8 mouse cellular contexts compared by ENCODE assay signal in genomic region chr17:27825539-27825938, GRCm38 (mm10). TPM values are rescaled to one million over a fixed set of nuclear protein-coding genes. Genes with fewer than 3 reads are reported as not detected.
DNase-seq lines count a peak whose midpoint lies in the region; ATAC-seq and TF ChIP-seq lines count a peak whose summit lies in the region.

No protein-coding gene starts in this region.

- peak overlapping the region; percentile 75 for H3K4me2 ChIP-seq in kidney, embryonic 16.5 days (replicated peaks; ENCODE audit: low read depth, low read length)
- H3K4me2 ChIP-seq in liver, embryonic 14.5 days (ENCODE audit: low read depth): peak overlapping the region; percentile 62
- H3K4me2 ChIP-seq in forebrain, postnatal 0 days (ENCODE audit: low read depth): no peak overlapping the region

- TF ChIP-seq EP300 in liver, embryonic 14.5 days (IDR thresholded peaks at IDR 0.05; ENCODE audit: low read depth): no peak

- peaks cover 18% of the 10 kb centered on the region for H3K4me1 ChIP-seq in kidney, embryonic 16.5 days (ENCODE audit: insufficient read depth, low read length)
- H3K4me1 ChIP-seq in kidney, adult 2 months (ENCODE audit: control insufficient read depth, insufficient read depth, low read length): peaks cover 7% of the 10 kb centered on the region; the same call in 1 of the 2 replicates
- H3K4me1 ChIP-seq in bone marrow, adult 2 months (ENCODE audit: control insufficient read depth, insufficient read depth, low read length): peaks cover 2% of the 10 kb centered on the region; the same call in 1 of the 2 replicates
- H3K4me1 ChIP-seq in liver, embryonic 14.5 days (replicated peaks; ENCODE audit: control insufficient read depth in 2 of 2, insufficient read depth in 2 of 2, low read length in 1 of 2): peaks cover 33 to 39% of the 10 kb centered on the region in 2 experiments
- peaks cover 7% of the 10 kb centered on the region; the same call in 1 of the 2 replicates for H3K4me1 ChIP-seq in forebrain, postnatal 0 days (ENCODE audit: insufficient read depth)

- H3K27ac ChIP-seq in kidney, embryonic 16.5 days (ENCODE audit: low read length): 0 out of 2 replicates have a peak overlapping the region, but pooled peaks have one; percentile 87
- H3K27ac ChIP-seq in kidney, adult 2 months (ENCODE audit: insufficient read depth, low read depth, low read length): no peak overlapping the region
- peak overlapping the region; percentile 88 for H3K27ac ChIP-seq in bone marrow, adult 2 months (ENCODE audit: control insufficient read depth, insufficient read depth, low read depth, low read length, poor library complexity)
- H3K27ac ChIP-seq in liver, embryonic 14.5 days: peak overlapping the region; percentile 58
- no peak overlapping the region for H3K27ac ChIP-seq in forebrain, postnatal 0 days (ENCODE audit: low read depth, low read length)

- H3K36me3 ChIP-seq in kidney, embryonic 16.5 days (ENCODE audit: insufficient read depth, low read length): no peaks in the 10 kb centered on the region
- H3K36me3 ChIP-seq in kidney, adult 2 months (ENCODE audit: control insufficient read depth, insufficient read depth, low read length): no peaks in the 10 kb centered on the region
- H3K36me3 ChIP-seq in liver, embryonic 14.5 days (replicated peaks; ENCODE audit: control insufficient read depth, insufficient read depth, low read depth): no peaks in the 10 kb centered on the region
- no peaks in the 10 kb centered on the region for H3K36me3 ChIP-seq in forebrain, postnatal 0 days (ENCODE audit: insufficient read depth)

- DNase-seq in kidney, adult 2 months: no peak
- peak; percentile 59 for DNase-seq in CD4-positive, CD25-positive, alpha-beta regulatory T cell, adult 2 months (ENCODE audit: low read depth, low spot score)
- DNase-seq in liver, embryonic 14.5 days (ENCODE audit: low read depth in 3 of 3, low spot score in 3 of 3): no peak
- no peak for DNase-seq in testis, postnatal 10 days (ENCODE audit: low spot score)
- no peak for DNase-seq in forebrain, postnatal 0 days

- no peak for TF ChIP-seq CTCF in kidney, adult 2 months (conservative IDR thresholded peaks at IDR 0.05; ENCODE audit: insufficient read depth, insufficient read length, low read depth, low read length)
- no peak for TF ChIP-seq CTCF in bone marrow, adult 2 months (IDR thresholded peaks at IDR 0.05; ENCODE audit: control insufficient read depth, insufficient read depth, low read length)
- TF ChIP-seq CTCF in liver, embryonic 14.5 days (IDR thresholded peaks at IDR 0.05; ENCODE audit: low read depth): no peak
- no peak for TF ChIP-seq CTCF in forebrain, postnatal 0 days (IDR thresholded peaks at IDR 0.05; ENCODE audit: low read depth)

- no peaks in the 10 kb centered on the region for H3K27me3 ChIP-seq in kidney, embryonic 16.5 days (ENCODE audit: insufficient read depth, low read length)
- H3K27me3 ChIP-seq in kidney, adult 2 months (replicated peaks; ENCODE audit: control insufficient read depth, insufficient read depth, low read length): no peaks in the 10 kb centered on the region
- no peaks in the 10 kb centered on the region for H3K27me3 ChIP-seq in liver, embryonic 14.5 days (ENCODE audit: control insufficient read depth, insufficient read depth, low read length)
- H3K27me3 ChIP-seq in forebrain, postnatal 0 days (ENCODE audit: insufficient read depth, low read length): no peaks in the 10 kb centered on the region; the same call in 1 of the 2 replicates

- H3K9me3 ChIP-seq in kidney, embryonic 16.5 days (ENCODE audit: low read length): no peaks in the 10 kb centered on the region
- no peaks in the 10 kb centered on the region for H3K9me3 ChIP-seq in liver, embryonic 14.5 days (ENCODE audit: control insufficient read depth, low read length)
- H3K9me3 ChIP-seq in forebrain, postnatal 0 days (ENCODE audit: low read length): no peaks in the 10 kb centered on the region

- no peak overlapping the region for H3K9ac ChIP-seq in kidney, embryonic 16.5 days (replicated peaks; ENCODE audit: low read length)
- H3K9ac ChIP-seq in liver, embryonic 14.5 days (replicated peaks): peak overlapping the region; percentile 1; the same call in 1 of the 2 replicates
- H3K9ac ChIP-seq in forebrain, postnatal 0 days: no peak overlapping the region

- TF ChIP-seq POLR2A in kidney, adult 2 months (IDR thresholded peaks at IDR 0.05; ENCODE audit: low read depth, low read length): no peak
- TF ChIP-seq POLR2A in bone marrow, adult 2 months (IDR thresholded peaks at IDR 0.05; ENCODE audit: borderline replicate concordance, control insufficient read depth, low read depth, low read length): no peak

- peak overlapping the region; percentile 53 for H3K4me3 ChIP-seq in kidney, embryonic 16.5 days (ENCODE audit: low read length)
- H3K4me3 ChIP-seq in kidney, adult 2 months (ENCODE audit: insufficient read depth, low read depth, low read length): no peak overlapping the region
- H3K4me3 ChIP-seq in bone marrow, adult 2 months (replicated peaks; ENCODE audit: control insufficient read depth, low read depth, low read length): peak overlapping the region; percentile 48
- H3K4me3 ChIP-seq in liver, embryonic 14.5 days (ENCODE audit: insufficient read depth in 1 of 2, low read depth in 2 of 2, low read length in 2 of 2): peak overlapping the region; percentile 32 to 38
- no peak overlapping the region for H3K4me3 ChIP-seq in forebrain, postnatal 0 days (ENCODE audit: low read depth, low read length)

- ATAC-seq in kidney, embryonic 16.5 days (ENCODE audit: low FRiP score, low TSS enrichment): no peak
- ATAC-seq in liver, embryonic 14.5 days (ENCODE audit: insufficient read depth): no peak
- no peak for ATAC-seq in granulocyte monocyte progenitor cell, adult 5-6 weeks (replicated peaks; ENCODE audit: poor library complexity, severe bottlenecking)
- no peak for ATAC-seq in forebrain, postnatal 0 days

- 36% methylated on average over 3 of the region's 3 CpGs for WGBS in kidney, embryonic 16.5 days
- 48% methylated on average over 3 of the region's 3 CpGs for WGBS in kidney, adult 2 months
- 1% methylated on average over 3 of the region's 3 CpGs for WGBS in bone marrow, adult 2 months
- 4% methylated on average over 3 of the region's 3 CpGs for WGBS in liver, embryonic 14.5 days (ENCODE audit: insufficient replicate concordance)
- WGBS in forebrain, postnatal 0 days: 48% methylated on average over 3 of the region's 3 CpGs

RNA-seq across cellular contexts. Expression of gene D17Wsu92e, which starts 5.1 kb away (rescaled TPM):
- polyA plus RNA-seq in kidney, embryonic 16.5 days (2015; fragmentation: Nextera tagmentation; extraction: Ambion mirVana): 18.8 and 19.4 TPM in 2 replicates
- 162 and 189 TPM in 2 replicates for polyA plus RNA-seq in kidney, adult 2 months (2012; rRNA removed)
- polyA plus RNA-seq in bone marrow, adult 2 months (2011; ENCODE audit: insufficient read depth, insufficient read length, low replicate concordance, missing spikeins): 67.3 and 80.9 TPM in 2 replicates
- polyA plus RNA-seq in liver, embryonic 14.5 days (2012; rRNA removed): 20.6 and 24.2 TPM in 2 replicates
- polyA plus RNA-seq in liver, embryonic 14.5 days (2014; fragmentation: Nextera tagmentation; extraction: Ambion mirVana): 10.7 and 14.1 TPM in 2 replicates
- 47.9 and 51.2 TPM in 2 replicates for total RNA-seq in granulocyte monocyte progenitor cell, adult 5-6 weeks (2014; fragmentation: Nextera tagmentation)
- total RNA-seq in granulocyte monocyte progenitor cell, adult 5-6 weeks (2017): 46.3 and 50.6 TPM in 2 replicates
- 63.6 and 70.5 TPM in 2 replicates for total RNA-seq in forebrain, postnatal 0 days (2014; rRNA removed)
- polyA plus RNA-seq in forebrain, postnatal 0 days (2015; fragmentation: Nextera tagmentation; extraction: Ambion mirVana): 8.6 and 9.4 TPM in 2 replicates

RNA-seq across cellular contexts. Expression of gene Snrpc, which starts 12.4 kb away (rescaled TPM):
- 286 and 293 TPM in 2 replicates for polyA plus RNA-seq in kidney, embryonic 16.5 days (2015; fragmentation: Nextera tagmentation; extraction: Ambion mirVana)
- polyA plus RNA-seq in kidney, adult 2 months (2012; rRNA removed): 55.8 and 61.2 TPM in 2 replicates
- polyA plus RNA-seq in bone marrow, adult 2 months (2011; ENCODE audit: insufficient read depth, insufficient read length, low replicate concordance, missing spikeins): 49.4 and 74.7 TPM in 2 replicates
- 85.1 and 105 TPM in 2 replicates for polyA plus RNA-seq in liver, embryonic 14.5 days (2012; rRNA removed)
- polyA plus RNA-seq in liver, embryonic 14.5 days (2014; fragmentation: Nextera tagmentation; extraction: Ambion mirVana): 145 and 150 TPM in 2 replicates
- total RNA-seq in granulocyte monocyte progenitor cell, adult 5-6 weeks (2014; fragmentation: Nextera tagmentation): 132 and 184 TPM in 2 replicates
- 117 and 161 TPM in 2 replicates for total RNA-seq in granulocyte monocyte progenitor cell, adult 5-6 weeks (2017)
- total RNA-seq in forebrain, postnatal 0 days (2014; rRNA removed): 137 and 204 TPM in 2 replicates
- polyA plus RNA-seq in forebrain, postnatal 0 days (2015; fragmentation: Nextera tagmentation; extraction: Ambion mirVana): 259 and 297 TPM in 2 replicates

RNA-seq across cellular contexts. Expression of gene Uhrf1bp1, which starts 30.7 kb away (rescaled TPM):
- 7.5 and 7.7 TPM in 2 replicates for polyA plus RNA-seq in kidney, embryonic 16.5 days (2015; fragmentation: Nextera tagmentation; extraction: Ambion mirVana)
- 8.0 and 9.6 TPM in 2 replicates for polyA plus RNA-seq in kidney, adult 2 months (2012; rRNA removed)
- 5.9 and 7.9 TPM in 2 replicates for polyA plus RNA-seq in bone marrow, adult 2 months (2011; ENCODE audit: insufficient read depth, insufficient read length, low replicate concordance, missing spikeins)
- polyA plus RNA-seq in liver, embryonic 14.5 days (2012; rRNA removed): 2.9 and 3.1 TPM in 2 replicates
- polyA plus RNA-seq in liver, embryonic 14.5 days (2014; fragmentation: Nextera tagmentation; extraction: Ambion mirVana): 1.8 and 2.4 TPM in 2 replicates
- total RNA-seq in granulocyte monocyte progenitor cell, adult 5-6 weeks (2014; fragmentation: Nextera tagmentation): 13.6 and 19.4 TPM in 2 replicates
- 6.7 and 6.9 TPM in 2 replicates for total RNA-seq in granulocyte monocyte progenitor cell, adult 5-6 weeks (2017)
- 9.8 and 13.6 TPM in 2 replicates for total RNA-seq in forebrain, postnatal 0 days (2014; rRNA removed)
- 2.1 and 2.6 TPM in 2 replicates for polyA plus RNA-seq in forebrain, postnatal 0 days (2015; fragmentation: Nextera tagmentation; extraction: Ambion mirVana)

Comparison
In these comparisons a context has a peak if more than half of its experiments do, and no peak if none do; other contexts are left out.
1. H3K27ac ChIP-seq: peak in kidney, embryonic 16.5 days (single experiment), bone marrow, adult 2 months (single experiment) and liver, embryonic 14.5 days (single experiment); none in kidney, adult 2 months (single experiment) and forebrain, postnatal 0 days (single experiment).
2. H3K4me3 ChIP-seq: peak in kidney, embryonic 16.5 days (single experiment), bone marrow, adult 2 months (single experiment) and liver, embryonic 14.5 days (2 of 2); none in kidney, adult 2 months (single experiment) and forebrain, postnatal 0 days (single experiment).